Mouse (Mus musculus): ENCODE measurements around the gene Cdhr5. TPM values are rescaled to one million over a fixed set of nuclear protein-coding genes. Genes with fewer than 3 reads are reported as not detected.

Cdhr5 gene
- polyA plus RNA-seq, 2 experiments: 0.29 to 0.43 TPM

- H3K27me3 ChIP-seq (ENCODE audit: control insufficient read depth, insufficient read depth, low read length): no peaks in the 10 kb centered on the region
- no peak overlapping the region for H3K9ac ChIP-seq (ENCODE audit: low read depth, low read length, severe bottlenecking)
- no peak overlapping the region for H3K4me2 ChIP-seq (replicated peaks; ENCODE audit: low read depth, low read length, severe bottlenecking)
- ATAC-seq (ENCODE audit: low FRiP score, low read depth): no peak
- no peak for TF ChIP-seq POLR2A (IDR thresholded peaks at IDR 0.05; ENCODE audit: borderline replicate concordance, extremely low read depth, insufficient read depth, insufficient read length)
- no peak overlapping the region for H3K4me3 ChIP-seq (replicated peaks; ENCODE audit: low read length)
- no peak for DNase-seq (ENCODE audit: low spot score)
- H3K27ac ChIP-seq (replicated peaks; ENCODE audit: low read depth, low read length): no peak overlapping the region
- no peaks in the 10 kb centered on the region for H3K4me1 ChIP-seq (ENCODE audit: control insufficient read depth, insufficient read depth, low read length)
- WGBS: 84% methylated on average over 8 of the region's 8 CpGs
- peaks cover 88% of the 10 kb centered on the region for H3K36me3 ChIP-seq (ENCODE audit: control insufficient read depth, insufficient read depth, low read length)
- no peaks in the 10 kb centered on the region for H3K9me3 ChIP-seq (ENCODE audit: control insufficient read depth, low read length)
Observed at GRCm38 (mm10) chr7:141315076-141315475, 38.5 kb upstream of the Cdhr5 start.

GRCm38 (mm10) chr7:141314416-141314815, 37.8 kb upstream of the Cdhr5 start:
- no peak for ATAC-seq (ENCODE audit: low FRiP score, low read depth)
- Histone ChIP-seq H3K27me3 (ENCODE audit: control insufficient read depth, insufficient read depth, low read length) (no peaks in the 10 kb centered on the region), H3K36me3 (ENCODE audit: control insufficient read depth, insufficient read depth, low read length) (peaks cover 88% of the 10 kb centered on the region)

GRCm38 (mm10) chr7:141304537-141304936, 28.0 kb upstream of the Cdhr5 start:
- H3K4me3 ChIP-seq (replicated peaks; ENCODE audit: low read length): no peak overlapping the region
- no peak for TF ChIP-seq POLR2A (IDR thresholded peaks at IDR 0.05; ENCODE audit: borderline replicate concordance, extremely low read depth, insufficient read depth, insufficient read length)
- H3K9me3 ChIP-seq (ENCODE audit: control insufficient read depth, low read length): no peaks in the 10 kb centered on the region
- H3K4me1 ChIP-seq (ENCODE audit: control insufficient read depth, insufficient read depth, low read length): no peaks in the 10 kb centered on the region
- WGBS: 84% methylated on average over 4 of the region's 4 CpGs
- no peak overlapping the region for H3K9ac ChIP-seq (ENCODE audit: low read depth, low read length, severe bottlenecking)
- H3K36me3 ChIP-seq (ENCODE audit: control insufficient read depth, insufficient read depth, low read length): peaks cover 88% of the 10 kb centered on the region
- DNase-seq (ENCODE audit: low spot score) (no peak), ATAC-seq (ENCODE audit: low FRiP score, low read depth) (no peak)
- no peak overlapping the region for H3K27ac ChIP-seq (replicated peaks; ENCODE audit: low read depth, low read length)
- no peak overlapping the region for H3K4me2 ChIP-seq (replicated peaks; ENCODE audit: low read depth, low read length, severe bottlenecking)
- H3K27me3 ChIP-seq (ENCODE audit: control insufficient read depth, insufficient read depth, low read length): no peaks in the 10 kb centered on the region

More at GRCm38 (mm10) chr7:141314416-141314815, 37.8 kb upstream of the Cdhr5 start:
- H3K4me2 ChIP-seq (replicated peaks; ENCODE audit: low read depth, low read length, severe bottlenecking): no peak overlapping the region
- TF ChIP-seq POLR2A (IDR thresholded peaks at IDR 0.05; ENCODE audit: borderline replicate concordance, extremely low read depth, insufficient read depth, insufficient read length): no peak
- no peak overlapping the region for H3K4me3 ChIP-seq (replicated peaks; ENCODE audit: low read length)
- no peak for DNase-seq (ENCODE audit: low spot score)
- no peaks in the 10 kb centered on the region for H3K9me3 ChIP-seq (ENCODE audit: control insufficient read depth, low read length)
- WGBS: 98% methylated on average over 2 of the region's 2 CpGs
- no peaks in the 10 kb centered on the region for H3K4me1 ChIP-seq (ENCODE audit: control insufficient read depth, insufficient read depth, low read length)
- no peak overlapping the region for H3K27ac ChIP-seq (replicated peaks; ENCODE audit: low read depth, low read length)
- H3K9ac ChIP-seq (ENCODE audit: low read depth, low read length, severe bottlenecking): no peak overlapping the region

GRCm38 (mm10) chr7:141302702-141303268, 26.2 kb upstream of the Cdhr5 start:
- ATAC-seq (ENCODE audit: low FRiP score, low read depth): no peak
- H3K9me3 ChIP-seq (ENCODE audit: control insufficient read depth, low read length): no peaks in the 10 kb centered on the region
- no peak overlapping the region for H3K4me2 ChIP-seq (replicated peaks; ENCODE audit: low read depth, low read length, severe bottlenecking)
- no peak overlapping the region for H3K27ac ChIP-seq (replicated peaks; ENCODE audit: low read depth, low read length)
- H3K9ac ChIP-seq (ENCODE audit: low read depth, low read length, severe bottlenecking): no peak overlapping the region
- DNase-seq (ENCODE audit: low spot score): no peak
- H3K4me1 ChIP-seq (ENCODE audit: control insufficient read depth, insufficient read depth, low read length): no peaks in the 10 kb centered on the region
- no peaks in the 10 kb centered on the region for H3K27me3 ChIP-seq (ENCODE audit: control insufficient read depth, insufficient read depth, low read length)
- WGBS: 81% methylated on average over 1 of the region's 1 CpGs
- H3K4me3 ChIP-seq (replicated peaks; ENCODE audit: low read length): no peak overlapping the region
- TF ChIP-seq POLR2A (IDR thresholded peaks at IDR 0.05; ENCODE audit: borderline replicate concordance, extremely low read depth, insufficient read depth, insufficient read length): no peak
- peaks cover 76% of the 10 kb centered on the region for H3K36me3 ChIP-seq (ENCODE audit: control insufficient read depth, insufficient read depth, low read length)

- Histone ChIP-seq H3K4me2 (replicated peaks; ENCODE audit: low read depth, low read length, severe bottlenecking) (no peak overlapping the region), H3K4me1 (ENCODE audit: control insufficient read depth, insufficient read depth, low read length) (no peaks in the 10 kb centered on the region), H3K9me3 (ENCODE audit: control insufficient read depth, low read length) (no peaks in the 10 kb centered on the region), H3K36me3 (ENCODE audit: control insufficient read depth, insufficient read depth, low read length) (peaks cover 74% of the 10 kb centered on the region), H3K9ac (ENCODE audit: low read depth, low read length, severe bottlenecking) (no peak overlapping the region), H3K27me3 (ENCODE audit: control insufficient read depth, insufficient read depth, low read length) (no peaks in the 10 kb centered on the region), H3K27ac (replicated peaks; ENCODE audit: low read depth, low read length) (no peak overlapping the region), H3K4me3 (replicated peaks; ENCODE audit: low read length) (no peak overlapping the region)
- DNase-seq (ENCODE audit: low spot score) (no peak), ATAC-seq (ENCODE audit: low FRiP score, low read depth) (no peak)
- no peak for TF ChIP-seq POLR2A (IDR thresholded peaks at IDR 0.05; ENCODE audit: borderline replicate concordance, extremely low read depth, insufficient read depth, insufficient read length)
- 96% methylated on average over 9 of the region's 9 CpGs for WGBS
Observed at GRCm38 (mm10) chr7:141301386-141301785, 24.8 kb upstream of the Cdhr5 start.
